Mouse (Mus musculus): ENCODE measurements at regions not wholly inside any gene's neighbourhood (a gene's known extent, or its start where the extent isn't known, plus 50 kb on each side); places are given as distances from the start of the nearest gene placed in this dataset.

GRCm38 (mm10) chr7:69645449-69645848 lies 721.1 kb downstream of the Nr2f2 start:
- TF ChIP-seq CTCF (IDR thresholded peaks at IDR 0.05; ENCODE audit: insufficient read depth, low read depth, low read length) (no peak), POLR2A (IDR thresholded peaks at IDR 0.05; ENCODE audit: insufficient read depth, low read depth, low read length) (no peak)
